Mouse (Mus musculus) cortical plate, adult 2 months (tissue): Measurements from ENCODE around the gene Tmem219. TPM values are rescaled to one million over a fixed set of nuclear protein-coding genes. Genes with fewer than 3 reads are reported as not detected.

Experiments
- H3K27ac ChIP-seq: fragments of 200-500 bp; 2 replicates; pipeline ENCODE4 v1.5.1; 2012; ENCODE audit warnings: low read length, control low read depth, inconsistent platforms; ENCODE audit not compliant: insufficient read depth
- H3K4me1 ChIP-seq: fragments of 200-500 bp; 2 replicates; pipeline ENCODE4 v1.6.1; 2011; ENCODE audit warnings: low read length; ENCODE audit not compliant: control insufficient read depth, insufficient read depth
- H3K4me3 ChIP-seq: fragments of 200-500 bp; 2 replicates; pipeline ENCODE4 v1.5.1; 2011; ENCODE audit warnings: mild to moderate bottlenecking, low read length, control low read depth; ENCODE audit not compliant: insufficient read depth
- CTCF ChIP-seq: fragments of 200-500 bp; IDR thresholded peaks from 2 replicates; pipeline ENCODE4 v1.5.1; 2011; ENCODE audit warnings: mild to moderate bottlenecking, control low read depth, low read length; ENCODE audit not compliant: insufficient read depth; ENCODE audit errors: extremely low read depth
- POLR2A ChIP-seq: fragments of 200-500 bp; IDR thresholded peaks from 2 replicates; pipeline ENCODE4 v1.6.1; 2011; ENCODE audit warnings: mild to moderate bottlenecking, low read length, control low read depth; ENCODE audit not compliant: insufficient read depth; ENCODE audit errors: extremely low read depth
- polyA plus RNA-seq: library from polyadenylated mRNA; depleted of rRNA; stranded (reverse); fragments of >200 nt; gene quantifications from 2 replicates; pipeline ENCODE4 v1.2.3, GENCODE M21; 2012; rRNA removed

Tmem219 gene
- polyA plus RNA-seq, 1 experiment, result 35.9 TPM

DNA sequence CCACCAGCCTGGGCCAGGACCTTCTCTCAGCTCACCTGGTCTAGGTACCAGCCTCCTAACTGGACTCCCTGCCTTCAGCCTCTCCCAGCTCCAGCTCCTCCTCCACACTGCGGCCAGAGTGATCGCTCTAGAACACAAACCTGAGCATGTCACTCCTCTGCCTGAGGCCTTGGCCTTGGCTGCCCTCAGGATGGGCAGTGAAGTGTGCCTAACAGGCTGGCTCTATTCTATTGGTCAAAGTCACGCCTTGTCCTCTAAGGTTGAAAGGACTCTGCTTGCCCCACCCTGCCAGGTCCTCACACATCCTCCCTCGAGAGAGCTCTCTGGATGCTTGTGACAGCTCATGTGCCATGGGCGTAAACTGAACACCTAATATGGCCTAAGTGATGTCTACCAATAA lies 69.3 kb downstream of the Tmem219 start:
- H3K4me1 ChIP-seq, result no peaks in the 10 kb centered on the region
- no peak overlapping the region for H3K4me3 ChIP-seq
- no peak for TF ChIP-seq POLR2A
- TF ChIP-seq CTCF, result no peak
- H3K27ac ChIP-seq, result no peak overlapping the region

DNA sequence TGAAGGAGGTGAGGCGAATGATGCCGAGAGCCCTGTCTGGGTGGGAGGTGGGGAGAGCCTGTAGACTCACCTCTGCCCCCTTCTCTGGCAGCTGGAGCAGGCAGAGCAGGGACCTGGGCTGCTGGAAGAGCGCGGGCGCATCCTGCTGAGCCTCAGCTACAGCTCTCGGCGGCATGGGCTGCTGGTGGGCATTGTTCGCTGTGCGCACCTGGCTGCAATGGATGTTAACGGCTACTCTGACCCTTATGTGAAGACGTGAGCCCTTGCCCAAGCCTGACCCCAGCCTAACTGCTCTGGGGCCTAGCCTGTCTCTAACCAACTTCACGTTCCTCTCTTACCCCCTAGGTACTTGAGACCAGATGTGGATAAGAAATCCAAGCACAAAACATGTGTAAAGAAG lies 71.5 kb downstream of the Tmem219 start:
- peak; percentile 26; the same call in 1 of the 2 replicates for TF ChIP-seq POLR2A
- TF ChIP-seq CTCF, result no peak
- H3K4me1 ChIP-seq, result no peaks in the 10 kb centered on the region
- no peak overlapping the region for H3K4me3 ChIP-seq
- no peak overlapping the region for H3K27ac ChIP-seq

DNA sequence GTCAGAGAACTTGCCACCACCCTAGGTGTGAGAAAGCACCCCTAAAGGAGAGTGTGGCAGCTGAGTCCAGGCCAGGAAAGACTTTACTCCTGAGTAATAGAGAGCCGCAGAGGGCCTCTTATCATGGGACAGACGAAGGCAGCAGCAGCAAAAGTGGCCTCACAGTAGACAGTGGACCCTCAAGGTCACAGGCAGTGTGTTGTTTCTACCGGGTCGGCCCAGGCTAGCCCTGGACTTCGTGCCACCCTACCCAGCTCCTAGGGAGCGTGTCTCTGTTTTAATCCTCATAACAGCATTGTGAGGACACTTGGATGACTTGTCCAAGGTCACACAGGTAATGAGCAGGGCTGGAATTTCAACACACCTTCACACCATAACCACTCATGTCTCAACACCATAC lies 72.6 kb downstream of the Tmem219 start:
- no peaks in the 10 kb centered on the region for H3K4me1 ChIP-seq
- H3K27ac ChIP-seq, result no peak overlapping the region
- TF ChIP-seq CTCF (no peak), POLR2A (no peak)
- no peak overlapping the region for H3K4me3 ChIP-seq

DNA sequence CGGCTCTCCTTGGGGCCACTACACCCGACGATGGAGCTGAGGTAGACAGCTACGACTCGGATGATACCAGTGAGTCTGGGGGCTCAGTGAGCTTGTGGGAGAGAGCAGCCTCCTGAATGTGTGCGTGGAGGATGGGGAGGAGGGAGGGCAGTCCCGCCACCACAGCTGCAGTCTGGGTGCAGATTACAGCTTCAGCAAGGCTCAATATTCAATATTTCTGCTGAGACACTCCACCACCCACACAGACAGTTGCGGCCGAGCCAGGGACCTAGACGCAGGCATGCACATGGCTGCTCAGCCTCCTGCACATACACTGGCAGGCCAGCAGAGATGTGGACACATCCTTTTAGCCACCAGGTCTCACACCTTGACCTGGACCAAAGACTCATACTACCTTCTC lies 73.9 kb downstream of the Tmem219 start:
- peak overlapping the region; percentile 40 for H3K4me3 ChIP-seq
- 0 out of 2 replicates have a peak overlapping the region, but pooled peaks have one; percentile 16 for H3K27ac ChIP-seq
- H3K4me1 ChIP-seq, result no peaks in the 10 kb centered on the region
- TF ChIP-seq CTCF, result no peak
- TF ChIP-seq POLR2A, result peak; percentile 61; the same call in 1 of the 2 replicates

DNA sequence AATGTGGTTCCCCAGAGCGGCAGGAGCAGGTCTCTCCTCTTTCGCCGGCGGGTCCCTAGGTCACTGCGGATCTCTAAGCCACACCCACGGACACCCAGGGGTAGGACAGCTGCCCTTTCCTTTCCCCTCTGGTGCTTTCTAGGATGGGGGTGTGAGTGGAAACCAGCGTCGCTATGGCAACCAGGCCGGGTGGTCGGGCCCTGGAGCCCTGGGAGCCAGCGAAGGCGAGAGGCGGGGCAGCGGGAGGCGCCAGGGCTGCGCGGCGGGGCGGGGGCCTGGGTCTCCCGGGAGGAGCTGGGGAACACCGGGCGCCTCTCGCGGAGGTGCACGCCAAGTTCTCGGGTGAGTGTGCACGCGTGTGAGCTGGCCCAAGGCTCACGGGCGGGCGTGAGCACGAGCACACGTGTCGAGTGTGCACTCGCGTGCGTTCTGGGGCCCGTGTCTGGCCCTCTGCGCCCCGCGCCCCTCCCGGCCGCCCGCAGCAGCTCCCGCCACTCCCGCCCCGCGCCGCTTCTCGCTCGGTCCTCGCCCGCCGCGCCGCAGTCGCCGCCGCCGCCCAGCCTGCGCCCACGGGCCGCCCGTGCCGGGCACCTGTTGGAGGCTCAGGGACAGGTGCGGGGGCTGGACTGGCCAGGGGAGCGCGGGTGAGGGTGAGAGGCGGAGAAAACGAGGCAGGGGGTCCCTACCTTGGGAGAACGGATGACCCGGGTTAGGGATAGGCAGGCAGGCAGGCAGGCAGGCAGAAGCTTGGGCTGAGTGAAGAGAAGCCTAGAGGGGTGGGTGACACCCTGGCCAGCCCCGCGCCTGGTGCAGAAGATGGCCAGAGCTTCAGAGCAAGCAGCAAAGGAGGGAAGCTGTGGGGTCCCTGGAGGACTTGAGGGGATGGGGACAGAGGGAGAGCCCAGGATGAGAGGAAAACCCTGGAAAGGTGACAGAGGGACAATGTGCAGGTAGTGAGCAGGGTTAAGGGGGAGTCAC lies 75.0 kb downstream of the Tmem219 start:
- Histone ChIP-seq H3K4me1 (no peaks in the 10 kb centered on the region), H3K27ac (peak overlapping the region; percentile 16), H3K4me3 (peak overlapping the region; percentile 40)
- TF ChIP-seq POLR2A (no peak), CTCF (no peak)

DNA sequence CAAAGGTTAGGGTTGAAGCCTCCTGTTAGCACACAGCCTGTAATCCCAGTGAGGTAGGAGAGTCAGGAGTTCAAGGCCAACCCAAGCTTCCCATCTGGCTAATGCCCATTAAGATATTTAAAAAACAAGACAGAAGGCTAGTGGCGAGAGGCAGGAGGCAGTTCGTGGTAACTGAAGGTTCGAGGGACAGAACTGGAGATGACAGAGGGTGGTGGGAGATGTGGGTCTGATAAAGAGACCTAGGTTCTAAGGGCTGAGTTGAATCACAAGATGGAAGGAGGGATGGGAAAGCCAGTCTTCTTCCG lies 75.6 kb downstream of the Tmem219 start, which contains the start of gene Doc2a:
Gene Doc2a, plus strand, starts transcription at position 301 of the 305 bp plus-strand sequence.
- TF ChIP-seq POLR2A, result no peak
- TF ChIP-seq CTCF, result no peak
- no peaks in the 10 kb centered on the region for H3K4me1 ChIP-seq
- H3K4me3 ChIP-seq, result peak within 1 kb of the TSS; percentile 40
- H3K27ac ChIP-seq, result peak within 1 kb of the TSS; percentile 16

DNA sequence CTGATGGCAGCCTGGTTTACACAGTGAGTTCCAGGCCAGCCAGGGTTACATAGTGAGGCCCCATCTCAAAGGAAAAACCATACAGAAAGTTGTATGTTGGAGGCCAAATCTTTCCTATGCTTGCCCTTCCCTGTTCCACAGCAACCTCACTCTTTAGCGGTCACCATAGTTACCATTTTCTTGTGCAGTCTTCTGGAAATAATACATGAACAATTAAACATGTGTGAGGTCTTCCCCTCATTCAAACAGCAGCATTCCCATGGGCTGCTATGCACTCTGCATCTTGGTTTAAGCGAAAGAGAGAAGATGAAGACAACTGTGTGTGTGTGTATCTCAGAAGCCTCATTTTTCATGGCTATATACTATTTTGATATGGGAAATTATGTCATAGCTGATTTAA lies 77.2 kb downstream of the Tmem219 start:
- Histone ChIP-seq H3K27ac (no peak overlapping the region), H3K4me1 (no peaks in the 10 kb centered on the region), H3K4me3 (no peak overlapping the region)
- TF ChIP-seq POLR2A, result no peak
- TF ChIP-seq CTCF, result no peak

DNA sequence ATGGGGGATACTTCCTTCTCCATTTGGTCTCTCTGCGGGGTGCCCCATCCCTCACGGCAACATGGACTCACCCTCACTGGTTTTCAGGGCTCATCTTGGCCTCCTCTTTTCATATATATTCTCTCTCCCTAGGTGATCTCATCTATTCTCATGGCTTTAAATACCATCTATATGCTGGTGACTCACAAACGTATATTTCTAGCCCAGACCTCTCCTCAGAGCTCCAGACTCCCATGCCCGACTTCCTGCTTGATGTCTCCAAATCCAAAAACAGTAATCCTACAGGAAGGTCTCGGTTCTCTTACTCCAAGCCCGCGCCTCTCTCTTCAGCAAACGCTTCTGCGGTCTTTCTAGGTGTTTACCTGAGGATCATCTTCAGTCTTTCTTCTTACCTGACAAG lies 79.4 kb downstream of the Tmem219 start:
- H3K4me1 ChIP-seq, result no peaks in the 10 kb centered on the region
- H3K4me3 ChIP-seq, result no peak overlapping the region
- H3K27ac ChIP-seq, result peak overlapping the region; percentile 39; the same call in 1 of the 2 replicates
- TF ChIP-seq CTCF, result no peak
- 0 out of 2 replicates have a peak, but pooled peaks have one; percentile 37 for TF ChIP-seq POLR2A

Other genes starting within 250 kb of the Tmem219 start
- gene Sult1a1, start 246.5 kb downstream of the Tmem219 start, polyA plus RNA-seq, result 14.1 and 16.5 TPM in 2 replicates
- gene Bola2, start 227.5 kb downstream of the Tmem219 start, polyA plus RNA-seq, result 51.2 and 55.8 TPM in 2 replicates
- gene Slx1b, start 227.1 kb downstream of the Tmem219 start, polyA plus RNA-seq, result 31.2 and 33.8 TPM in 2 replicates
- gene Coro1a, start 215.1 kb downstream of the Tmem219 start, polyA plus RNA-seq, result 204 and 218 TPM in 2 replicates
- gene Mapk3, start 163.3 kb downstream of the Tmem219 start, polyA plus RNA-seq, result 246 and 283 TPM in 2 replicates
- 2.5 and 3.1 TPM in 2 replicates for gene Gdpd3, start 156.6 kb downstream of the Tmem219 start, polyA plus RNA-seq
- 539 and 545 TPM in 2 replicates for gene Ypel3, start 146.0 kb downstream of the Tmem219 start, polyA plus RNA-seq
- 1.4 and 1.6 TPM in 2 replicates for gene Tbx6, start 141.4 kb downstream of the Tmem219 start, polyA plus RNA-seq
- 75.4 and 77.7 TPM in 2 replicates for gene Ppp4c, start 130.4 kb downstream of the Tmem219 start, polyA plus RNA-seq
- 108 and 124 TPM in 2 replicates for gene Fam57b, start 125.2 kb downstream of the Tmem219 start, polyA plus RNA-seq
- 0.67 TPM in 1 of 2 replicates, not detected in the other for gene 4930451I11Rik, start 91.3 kb downstream of the Tmem219 start, polyA plus RNA-seq
- gene Doc2a, start 75.5 kb downstream of the Tmem219 start, polyA plus RNA-seq, result 45.9 and 52.6 TPM in 2 replicates
- 58.5 and 69.2 TPM in 2 replicates for gene Hirip3, start 60.9 kb downstream of the Tmem219 start, polyA plus RNA-seq
- gene Ino80e, start 60.5 kb downstream of the Tmem219 start, polyA plus RNA-seq, result 55.6 and 59.3 TPM in 2 replicates
- 103 and 104 TPM in 2 replicates for gene Taok2, start 38.2 kb downstream of the Tmem219 start, polyA plus RNA-seq
- 188 and 198 TPM in 2 replicates for gene Kctd13, start 6.0 kb upstream of the Tmem219 start, polyA plus RNA-seq
- gene Asphd1, start 26.7 kb upstream of the Tmem219 start, polyA plus RNA-seq, result 55.7 and 63.8 TPM in 2 replicates
- 236 and 261 TPM in 2 replicates for gene Sez6l2, start 27.6 kb upstream of the Tmem219 start, polyA plus RNA-seq
- gene Cdipt, start 53.0 kb upstream of the Tmem219 start, polyA plus RNA-seq, result 252 and 253 TPM in 2 replicates
- gene Cdiptos, start 53.2 kb upstream of the Tmem219 start, polyA plus RNA-seq, result 1.1 and 2.0 TPM in 2 replicates
- 8.0 and 8.2 TPM in 2 replicates for gene Mvp, start 91.7 kb upstream of the Tmem219 start, polyA plus RNA-seq
- gene Pagr1b, start 93.6 kb upstream of the Tmem219 start, polyA plus RNA-seq, result 1.8 and 2.2 TPM in 2 replicates
- gene Pagr1a, start 94.4 kb upstream of the Tmem219 start, polyA plus RNA-seq, result 41.1 and 50.4 TPM in 2 replicates
- 97.1 and 109 TPM in 2 replicates for gene Gm42742, start 98.2 kb upstream of the Tmem219 start, polyA plus RNA-seq
- gene Prrt2, start 98.3 kb upstream of the Tmem219 start, polyA plus RNA-seq, result 371 and 405 TPM in 2 replicates
- gene Maz, start 104.1 kb upstream of the Tmem219 start, polyA plus RNA-seq, result 157 and 173 TPM in 2 replicates
- 8.6 and 10.1 TPM in 2 replicates for gene Kif22, start 119.6 kb upstream of the Tmem219 start, polyA plus RNA-seq
- 0.31 TPM in 1 of 2 replicates, not detected in the other for gene Zg16, start 164.4 kb upstream of the Tmem219 start, polyA plus RNA-seq
- 2.6 and 2.8 TPM in 2 replicates for gene AI467606, start 168.4 kb upstream of the Tmem219 start, polyA plus RNA-seq
- 0.74 and 0.77 TPM in 2 replicates for gene Qprt, start 199.3 kb upstream of the Tmem219 start, polyA plus RNA-seq
- gene Spn, start 214.9 kb upstream of the Tmem219 start, polyA plus RNA-seq, result 0.15 and 0.19 TPM in 2 replicates